Mouse (Mus musculus): Measurements from ENCODE around the gene Spint3.

Spint3 gene

GRCm38 (mm10) chr2:164534315-164534714, 38.9 kb downstream of the Spint3 start:
- no peak for TF ChIP-seq GATA4 (IDR thresholded peaks at IDR 0.05; ENCODE audit: insufficient replicate concordance, low read length)

- no peak for TF ChIP-seq GATA4 (IDR thresholded peaks at IDR 0.05; ENCODE audit: insufficient replicate concordance, low read length)
Measured at GRCm38 (mm10) chr2:164531169-164531568, 42.1 kb downstream of the Spint3 start.

GRCm38 (mm10) chr2:164528557-164528956, 44.7 kb downstream of the Spint3 start:
- no peak for TF ChIP-seq GATA4 (IDR thresholded peaks at IDR 0.05; ENCODE audit: insufficient replicate concordance, low read length)

GRCm38 (mm10) chr2:164523301-164523773, 49.9 kb downstream of the Spint3 start:
- TF ChIP-seq GATA4 (IDR thresholded peaks at IDR 0.05; ENCODE audit: insufficient replicate concordance, low read length): no peak

GRCm38 (mm10) chr2:164522280-164522679, 51.0 kb downstream of the Spint3 start:
- TF ChIP-seq GATA4 (IDR thresholded peaks at IDR 0.05; ENCODE audit: insufficient replicate concordance, low read length): no peak

- TF ChIP-seq GATA4 (IDR thresholded peaks at IDR 0.05; ENCODE audit: insufficient replicate concordance, low read length): no peak
Measured at GRCm38 (mm10) chr2:164521841-164522240, 51.4 kb downstream of the Spint3 start.

GRCm38 (mm10) chr2:164520782-164521181, 52.5 kb downstream of the Spint3 start:
- no peak for TF ChIP-seq GATA4 (IDR thresholded peaks at IDR 0.05; ENCODE audit: insufficient replicate concordance, low read length)

All from liver, adult (tissue).